Mouse (Mus musculus) left cerebral cortex, adult 2 months (tissue): ENCODE results near the gene Vmn1r179. TPM values are rescaled to one million over a fixed set of nuclear protein-coding genes. Genes with fewer than 3 reads are reported as not detected.
"Not testable (repeated sequence)": the region's sequence is repeated elsewhere in the genome, so short reads cannot be mapped to it uniquely, and the experiment has no call there.

ENCODE experiments used
- DNase-seq, 2 experiments: peaks; one replicate each; pipeline ENCODE4 v3.0.0; 2021 to 2022; ENCODE audit warnings: low spot score in 2 of 2, mixed read lengths in 1 of 2; ENCODE audit errors: extremely low spot score in 1 of 2
- H3K27ac ChIP-seq: fragments of 200-600 bp; 2 replicates; pipeline ENCODE4 v1.8.1; 2022
- H3K4me3 ChIP-seq: fragments of 200-600 bp; 2 replicates; pipeline ENCODE4 v1.8.1; 2022
- CTCF ChIP-seq: fragments of 200-600 bp; IDR thresholded peaks from 2 replicates; pipeline ENCODE4 v1.8.1; 2022; ENCODE audit warnings: antibody characterized with exemption, mild to moderate bottlenecking, moderate library complexity
- intact Hi-C: fragments of 180-260 bp; cut with DNase I; formaldehyde crosslinking; loops from one replicate; pipeline ENCODE4 v1.15.1; 2025
- long read RNA-seq, 2 experiments: library from polyadenylated mRNA; stranded (forward); transcript quantifications; one replicate each; pipeline ENCODE4 v2.0.0; 2021; ENCODE audit warnings: borderline mapping rate in 2 of 2
- total RNA-seq, 2 experiments: library from RNA; stranded (reverse); gene quantifications; 2 replicates each; pipeline ENCODE4 v1.2.3; 2021

The Vmn1r179 gene
- not detected for total RNA-seq
- long read RNA-seq, experiment 1: 0 reads
- long read RNA-seq, experiment 2: 0 reads

DNA sequence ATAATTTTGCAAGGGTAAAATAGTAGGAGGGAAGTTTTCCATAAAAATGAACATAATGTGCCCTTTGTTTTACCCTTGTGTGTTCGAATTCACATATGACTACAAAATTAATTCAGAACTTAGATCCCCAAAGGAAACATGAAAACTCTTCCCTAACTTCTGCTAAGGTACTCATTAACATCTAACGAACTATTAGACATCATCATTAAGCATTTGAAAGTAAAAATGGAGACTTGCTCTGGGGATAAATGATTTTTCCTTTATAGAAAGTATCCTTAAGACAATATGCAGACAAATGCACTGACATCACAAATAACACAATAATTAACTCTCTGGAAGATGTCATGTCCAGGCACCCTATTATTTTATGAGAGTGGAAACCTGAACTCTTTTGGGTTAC, at the start of gene Vmn1r179:
Gene Vmn1r179 (plus strand): TSS at position 301 of the 400 bp plus-strand sequence.
- Histone ChIP-seq H3K27ac (no peak within 1 kb of the TSS), H3K4me3 (no peak within 1 kb of the TSS)
- no peak for TF ChIP-seq CTCF
- no peak for DNase-seq
- intact Hi-C loops: no loop called here

GRCm38 (mm10) chr7:23891709-23892108, 35.1 kb upstream of the Vmn1r179 start, which contains the start of gene Vmn1r178:
Gene Vmn1r178, plus strand, starts transcription at chr7:23892009.
- intact Hi-C loops: no loop called here
- DNase-seq: no peak
- TF ChIP-seq CTCF: no peak
- Histone ChIP-seq H3K27ac (no peak within 1 kb of the TSS), H3K4me3 (no peak within 1 kb of the TSS)

DNA sequence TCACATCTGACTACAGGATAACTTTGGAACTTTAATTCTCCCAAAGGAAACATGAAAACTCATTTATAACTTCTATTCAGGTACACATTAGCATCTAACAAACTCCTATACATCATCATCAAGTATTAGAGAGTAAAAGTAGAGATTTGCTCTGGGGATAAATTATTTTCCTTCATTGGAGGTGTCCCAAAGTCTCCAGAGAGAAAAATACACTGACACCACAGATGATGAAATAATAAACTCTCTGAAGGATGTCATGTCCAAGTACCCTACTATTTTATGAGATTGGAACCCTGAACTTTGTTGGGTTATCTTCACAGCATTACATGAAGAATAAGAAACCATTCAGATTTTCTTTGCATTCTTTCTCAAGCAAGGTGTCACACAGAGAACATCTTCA, 23.6 kb downstream of the Vmn1r179 start, which contains the start of gene Vmn1r180:
Gene Vmn1r180 (plus strand): TSS at position 301 of the 400 bp plus-strand sequence.
- intact Hi-C loops: no loop called here
- no peak for TF ChIP-seq CTCF
- DNase-seq: no peak
- Histone ChIP-seq H3K27ac (no peak within 1 kb of the TSS), H3K4me3 (no peak within 1 kb of the TSS)

DNA sequence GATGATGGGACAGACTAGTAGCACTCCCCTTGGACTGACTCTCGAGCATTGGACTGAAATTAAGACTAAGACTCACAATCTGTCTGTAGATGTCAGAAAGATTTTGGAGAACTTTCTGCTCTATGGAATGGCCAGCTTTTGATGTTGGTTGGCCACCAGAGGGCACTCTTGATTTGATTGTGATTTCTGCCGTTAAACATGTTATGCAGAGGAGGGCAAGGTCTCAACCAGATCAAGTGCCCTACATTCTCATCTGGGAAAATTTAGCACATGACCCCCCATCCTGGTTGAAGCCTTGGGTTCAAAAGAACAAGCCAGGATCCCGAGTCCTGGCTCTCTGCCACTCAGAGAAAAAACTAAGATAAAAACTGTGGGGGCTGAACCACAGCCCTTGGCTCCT, 41.3 kb downstream of the Vmn1r179 start:
- TF ChIP-seq CTCF: peak; percentile 58

GRCm38 (mm10) chr7:23974315-23974714, 47.5 kb downstream of the Vmn1r179 start, which contains the start of gene Vmn1r181:
Gene Vmn1r181, plus strand, starts transcription at chr7:23974615.
- DNase-seq: not testable (repeated sequence)

More for the DNA sequence above, 41.3 kb downstream of the Vmn1r179 start:
- H3K27ac ChIP-seq, H3K4me3 ChIP-seq: not testable (repeated sequence)
- peak in 1 of 2 experiments; percentile 18 for DNase-seq
- intact Hi-C loops: loop anchor here (5.0 to 10.0 kb wide), 2 partner anchors 267 to 319 kb away; partner anchors contain the start of gene Zfp109

More at GRCm38 (mm10) chr7:23974315-23974714, 47.5 kb downstream of the Vmn1r179 start, which contains the start of gene Vmn1r181:
- H3K4me3 ChIP-seq, H3K27ac ChIP-seq, intact Hi-C loops: not testable (repeated sequence)

Other genes with a start within 250 kb of the Vmn1r179 start
- not detected for gene Vmn1r173, start 226.3 kb upstream of the Vmn1r179 start, total RNA-seq
- not detected for gene Vmn1r174, start 174.7 kb upstream of the Vmn1r179 start, total RNA-seq
- not detected for gene Vmn1r175, start 116.3 kb upstream of the Vmn1r179 start, total RNA-seq
- not detected for gene Vmn1r176, start 89.6 kb upstream of the Vmn1r179 start, total RNA-seq
- not detected for gene Vmn1r177, start 60.5 kb upstream of the Vmn1r179 start, total RNA-seq
- gene Vmn1r178, start 35.0 kb upstream of the Vmn1r179 start, total RNA-seq: not detected
- not detected for gene Vmn1r180, start 23.7 kb downstream of the Vmn1r179 start, total RNA-seq
- not detected for gene Vmn1r181, start 47.6 kb downstream of the Vmn1r179 start, total RNA-seq
- not detected for gene V1rd19, start 74.7 kb downstream of the Vmn1r179 start, total RNA-seq
- gene Vmn1r183, start 126.3 kb downstream of the Vmn1r179 start, total RNA-seq: not detected
- 10 to 100 TPM; 60.4 to 66.6 TPM for gene Zfp180, start 154.9 kb downstream of the Vmn1r179 start, total RNA-seq
- gene Zfp112, start 185.3 kb downstream of the Vmn1r179 start, total RNA-seq: 10 to 100 TPM in 1 of 2 experiments, 1 to 10 TPM in 1; 10.0 to 11.9 TPM
- 10 to 100 TPM; 22.0 to 23.1 TPM for gene Zfp235, start 207.2 kb downstream of the Vmn1r179 start, total RNA-seq
- gene Zfp114, start 248.1 kb downstream of the Vmn1r179 start, total RNA-seq: 1 to 10 TPM; 2.7 to 4.5 TPM